Mouse (Mus musculus) cerebellum, adult 8-10 months (tissue): Measurements from ENCODE around the gene Krt2.

Experiments
- DNase-seq: peaks from one replicate; pipeline ENCODE4 v3.0.0; 2022

The Krt2 gene

GRCm38 (mm10) chr15:101817875-101818274 is at the start of gene Krt2:
Gene Krt2 (minus strand): TSS chr15:101818169.
- no peak for DNase-seq

DNA sequence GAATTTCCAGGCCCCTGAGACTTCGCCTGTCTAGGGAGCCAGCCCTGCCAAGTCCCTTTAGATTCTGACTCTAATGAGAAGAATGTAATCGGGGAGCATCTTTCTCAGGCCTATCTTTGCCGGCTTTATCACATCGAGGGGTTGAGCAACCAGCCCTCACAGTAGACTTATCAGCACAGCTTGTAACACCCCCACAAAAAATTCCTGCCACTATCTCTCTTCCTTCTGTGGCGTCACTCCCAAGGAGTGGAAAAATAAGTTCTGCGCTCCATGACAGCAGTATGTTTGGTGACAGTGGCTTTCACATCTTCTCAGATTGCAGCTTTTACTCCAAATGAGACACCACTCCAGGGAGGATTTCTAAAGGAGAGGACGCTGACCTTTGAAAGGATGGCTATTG is 48.8 kb upstream of the Krt2 start:
- DNase-seq, result no peak

DNA sequence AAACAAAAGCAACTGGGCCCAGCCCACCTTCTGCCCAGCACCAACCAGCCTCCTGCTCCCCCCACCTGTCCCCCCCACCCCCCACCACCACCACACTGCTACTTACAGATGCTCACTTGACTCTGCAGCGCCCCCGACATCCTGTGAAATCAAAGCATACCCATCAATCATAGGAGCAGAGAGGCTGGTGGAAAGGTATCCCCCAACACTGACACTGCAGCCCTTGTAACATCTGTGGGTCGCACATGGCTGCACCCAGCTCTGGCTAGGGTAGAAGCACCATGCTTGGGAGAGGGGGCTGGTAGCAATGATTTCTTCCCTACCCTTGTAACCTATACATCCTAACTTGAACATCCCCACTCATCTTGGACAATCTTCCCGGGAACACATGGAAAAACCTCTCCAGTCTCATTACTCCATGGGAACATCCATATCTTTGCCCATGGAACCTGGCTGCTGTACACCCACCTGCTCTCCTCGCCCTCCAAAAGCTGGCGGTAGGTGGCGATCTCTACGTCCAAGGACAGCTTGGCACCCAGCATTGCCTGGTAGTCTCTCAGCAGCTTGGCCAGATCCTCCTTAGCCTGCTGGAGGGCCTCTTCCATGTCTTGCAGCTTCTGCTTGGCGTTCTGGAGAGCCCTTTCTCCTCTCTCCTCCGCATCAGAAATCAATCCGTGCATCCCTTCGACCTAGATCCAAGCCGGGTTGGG is 42.6 kb upstream of the Krt2 start:
- DNase-seq, result no peak

DNA sequence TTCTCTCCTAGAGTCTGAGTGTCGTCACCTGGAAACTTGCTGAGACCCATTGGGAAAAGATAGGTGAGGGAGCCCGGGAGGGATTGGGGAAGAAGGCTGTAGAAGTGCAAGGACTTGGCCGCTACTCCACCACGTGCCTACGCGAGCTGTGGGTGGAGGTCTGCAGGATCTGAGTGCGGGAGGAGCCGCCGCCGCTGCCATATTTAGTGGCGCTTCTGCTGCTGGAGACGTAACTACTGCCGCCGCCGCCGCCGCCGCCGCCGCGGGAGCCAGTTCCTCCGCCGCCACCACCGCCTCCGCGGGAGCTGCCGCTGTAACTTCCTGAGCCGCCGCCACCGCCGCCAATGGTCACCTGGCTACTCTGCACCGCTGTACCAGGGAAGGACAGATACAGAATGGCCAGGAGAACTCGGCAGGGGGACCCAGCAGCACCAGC is 41.8 kb upstream of the Krt2 start:
- no peak for DNase-seq

DNA sequence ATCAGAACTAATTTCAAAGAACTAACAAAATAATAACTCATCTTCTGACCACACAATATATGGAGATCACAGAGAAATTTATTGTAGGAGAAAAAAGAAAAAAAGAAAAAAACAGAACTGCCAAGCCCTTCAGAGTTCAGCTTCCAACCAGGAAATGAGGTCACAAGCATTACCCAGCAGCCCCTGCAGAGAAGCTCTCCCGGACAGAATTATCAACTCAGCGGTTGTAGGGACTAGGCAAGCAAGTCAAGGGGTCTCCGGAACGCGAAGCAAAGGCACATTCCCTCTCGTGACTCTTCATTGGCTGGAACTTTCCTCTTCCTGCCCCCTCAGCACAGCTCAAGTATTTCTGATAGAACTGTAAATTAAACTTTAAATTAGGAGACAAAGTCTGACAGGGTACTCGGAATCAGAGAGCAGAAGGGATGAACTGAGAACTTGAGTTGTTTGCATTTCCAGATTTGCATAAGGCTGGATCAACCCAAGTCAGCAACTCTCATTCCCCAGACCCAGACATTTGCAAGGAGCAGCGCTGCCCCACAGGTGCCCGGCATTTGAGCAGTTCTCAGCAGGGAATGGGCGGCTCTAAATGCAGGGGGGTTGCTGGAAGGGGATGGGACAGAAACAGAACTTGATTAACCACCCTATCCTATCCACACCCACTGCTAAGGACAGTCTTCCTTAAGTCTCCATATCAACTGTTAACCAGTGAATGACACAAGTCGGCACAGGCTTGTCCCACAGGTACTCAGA is 40.9 kb upstream of the Krt2 start:
- no peak for DNase-seq

DNA sequence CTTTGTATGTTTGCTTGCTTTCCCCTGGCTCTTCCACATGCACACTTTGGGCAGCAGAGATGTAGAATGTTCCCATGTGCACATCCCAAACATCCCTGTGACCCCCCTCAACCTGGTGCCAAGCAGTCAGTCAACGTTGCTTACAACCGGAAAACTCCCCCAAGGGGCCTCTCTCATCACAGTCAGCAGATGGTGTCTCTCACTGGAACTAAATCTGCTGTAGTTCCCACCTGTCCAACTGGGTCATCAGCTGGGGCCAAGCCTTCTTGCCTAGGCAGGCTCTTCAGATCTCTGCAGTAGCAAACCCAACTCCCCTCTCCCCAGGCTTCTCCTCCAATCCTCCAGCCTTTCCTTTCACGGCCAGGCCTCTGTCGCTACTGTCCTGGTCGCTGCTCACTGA is 38.7 kb upstream of the Krt2 start:
- no peak for DNase-seq

DNA sequence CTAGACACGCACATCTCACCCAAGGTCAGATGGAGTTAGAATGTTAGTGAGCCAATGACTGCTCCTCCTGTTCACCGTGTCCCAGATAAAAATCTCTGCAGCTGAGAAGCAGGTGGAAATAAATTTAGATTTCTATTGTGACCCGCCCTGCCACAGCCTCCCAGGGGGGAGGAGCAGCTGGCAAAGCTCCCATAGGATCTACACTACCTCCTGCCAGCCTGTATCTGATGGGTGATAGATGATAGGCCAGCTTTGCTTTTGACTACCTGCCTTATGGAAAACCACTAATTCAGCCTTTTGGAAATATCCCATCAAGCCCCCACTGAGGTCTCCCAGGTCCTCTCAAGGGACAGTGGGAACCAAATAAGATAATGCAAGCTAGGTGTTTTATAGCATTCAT is 37.8 kb upstream of the Krt2 start:
- no peak for DNase-seq

DNA sequence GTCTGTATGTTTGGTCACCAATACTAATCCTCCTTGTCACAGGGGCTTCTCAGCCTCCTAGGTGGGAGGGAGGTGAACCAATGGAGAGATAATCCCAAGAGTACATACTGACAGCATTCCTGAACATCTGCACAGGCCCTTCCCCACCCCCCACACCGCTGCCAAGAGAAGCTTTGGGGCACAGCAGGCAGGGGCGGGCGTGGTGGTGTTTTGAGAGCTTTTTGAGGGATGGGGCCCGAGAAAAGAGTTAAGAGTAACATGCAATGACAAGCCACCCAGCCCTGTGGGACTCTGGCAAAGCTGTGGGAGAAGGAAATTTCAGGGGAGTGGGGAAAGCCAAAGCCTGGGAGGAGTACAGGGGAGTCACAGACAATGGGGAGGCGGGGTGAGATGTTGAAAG is 36.3 kb upstream of the Krt2 start:
- DNase-seq, result no peak

DNA sequence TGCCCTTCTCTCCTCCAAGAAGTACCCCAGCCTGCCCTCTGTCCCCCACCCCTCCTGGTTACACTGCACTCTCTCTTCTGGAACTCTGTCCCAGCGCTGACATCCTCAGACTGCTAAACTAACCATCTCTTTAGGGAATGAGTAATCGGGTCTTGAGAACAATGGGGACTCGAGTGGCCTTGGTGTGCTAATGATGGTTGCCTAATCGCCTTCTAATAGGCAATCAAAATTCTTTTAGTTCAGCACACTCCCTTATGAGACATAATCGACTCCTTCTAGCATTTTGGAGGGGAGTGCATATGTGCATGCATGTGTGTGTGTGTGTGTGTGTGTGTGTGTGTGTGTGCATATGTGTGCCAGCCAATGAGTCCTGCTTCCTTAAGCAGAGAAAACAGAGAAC is 34.6 kb upstream of the Krt2 start:
- no peak for DNase-seq

- no peak for DNase-seq
Measured at GRCm38 (mm10) chr15:101850694-101851093, 32.7 kb upstream of the Krt2 start, which contains the start of gene Krt1. Gene Krt1 (minus strand): TSS chr15:101850794.

DNA sequence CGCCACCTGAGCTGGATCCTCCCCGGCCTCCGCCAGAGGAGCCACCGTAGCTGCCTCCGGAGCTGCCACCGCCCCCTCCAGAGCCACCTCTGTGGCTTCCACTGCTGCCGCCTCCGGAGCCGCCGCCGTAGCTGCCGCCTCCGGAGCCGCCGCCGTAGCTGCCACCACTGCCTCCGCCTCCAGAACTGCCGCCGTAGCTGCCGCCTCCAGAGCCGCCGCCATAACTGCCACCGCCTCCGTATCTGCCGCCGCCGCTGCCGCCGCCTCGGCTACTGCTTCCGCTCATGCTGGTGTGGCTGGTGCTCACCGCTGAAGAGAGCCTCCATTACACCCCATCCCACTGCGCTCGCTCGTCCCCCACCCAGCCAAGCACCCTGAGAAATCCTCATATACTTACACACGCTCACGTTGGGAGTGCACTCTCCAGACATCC is 28.0 kb upstream of the Krt2 start:
- DNase-seq, result no peak

DNA sequence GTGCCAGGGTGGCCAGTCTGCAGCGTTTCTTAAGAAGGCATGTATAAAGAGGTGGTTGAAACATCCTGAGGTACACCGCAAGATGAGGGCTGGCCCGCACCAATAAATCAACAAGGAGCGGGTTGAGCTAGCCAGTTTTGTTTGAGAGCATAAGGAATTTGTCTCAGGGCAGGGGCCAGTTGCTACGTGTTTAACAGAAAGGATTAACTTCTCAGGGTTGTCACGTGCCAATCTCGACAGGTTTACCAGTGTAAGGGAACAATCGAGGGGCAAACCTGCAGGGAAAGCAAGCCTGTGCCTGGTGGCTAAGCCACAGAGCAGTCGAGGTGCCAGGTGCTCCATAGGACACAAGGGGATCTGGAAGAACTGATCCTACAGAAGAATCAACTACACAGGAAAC is 25.2 kb upstream of the Krt2 start:
- no peak for DNase-seq

- no peak for DNase-seq
Measured at GRCm38 (mm10) chr15:101834784-101835328, 16.9 kb upstream of the Krt2 start.

- DNase-seq, result no peak
Measured at GRCm38 (mm10) chr15:101833131-101833530, 15.2 kb upstream of the Krt2 start.

DNA sequence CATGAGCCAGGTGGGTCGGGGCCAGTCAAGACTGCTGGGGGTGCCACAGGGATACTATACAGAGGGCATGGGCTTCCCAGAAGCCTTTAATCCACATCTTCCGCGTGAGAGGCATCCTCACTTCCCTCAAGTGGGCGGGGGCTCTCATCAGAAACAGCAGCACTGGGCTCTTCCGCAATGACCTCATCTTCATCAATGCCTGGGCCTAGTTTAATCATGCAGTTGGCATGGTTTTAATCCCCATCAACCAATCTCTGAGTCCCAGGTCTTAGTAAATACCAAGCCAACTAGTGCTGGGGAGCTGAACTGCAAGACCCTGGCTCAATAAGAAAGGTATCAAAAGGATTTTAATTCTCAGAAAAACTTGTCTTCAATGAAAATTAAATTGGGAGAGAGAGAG is 11.5 kb upstream of the Krt2 start:
- no peak for DNase-seq

GRCm38 (mm10) chr15:101821786-101822185 is 3.8 kb upstream of the Krt2 start:
- DNase-seq, result no peak

GRCm38 (mm10) chr15:101803052-101803822 is 14.7 kb downstream of the Krt2 start:
- DNase-seq, result no peak

DNA sequence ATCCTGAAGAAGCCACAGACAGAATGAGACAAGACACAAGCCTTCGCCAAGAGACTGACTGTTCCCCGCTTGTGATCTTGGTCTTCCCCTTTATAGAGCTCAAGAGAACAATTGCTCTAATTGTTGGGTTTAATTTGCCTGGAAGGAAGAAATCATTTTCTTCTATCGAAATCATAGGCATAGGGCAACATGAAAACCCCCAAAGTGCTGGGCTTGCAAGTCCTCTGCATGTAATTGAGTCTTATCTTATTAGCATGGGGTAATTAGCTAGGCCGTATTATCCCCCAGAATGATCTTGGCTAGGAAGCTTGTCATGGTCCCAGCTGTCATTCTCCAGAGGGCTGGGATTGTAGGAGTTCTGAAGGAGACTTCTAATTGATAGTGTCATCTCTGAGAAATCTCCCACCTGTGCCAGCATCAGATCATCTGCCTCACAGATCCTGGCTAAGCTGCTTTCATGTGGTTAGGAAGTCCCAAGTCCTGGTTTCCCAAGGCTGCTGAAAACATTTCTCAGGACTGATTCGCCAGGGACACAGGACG is 15.6 kb downstream of the Krt2 start, which contains the start of gene Krt73:
Gene Krt73 (minus strand): TSS at position 51 of the 540 bp plus-strand sequence.
- no peak for DNase-seq

- no peak for DNase-seq
Measured at GRCm38 (mm10) chr15:101790867-101791266, 27.1 kb downstream of the Krt2 start.

- DNase-seq, result no peak
Measured at GRCm38 (mm10) chr15:101786360-101786759, 31.6 kb downstream of the Krt2 start, which contains the start of gene Krt72. Gene Krt72 (minus strand): TSS chr15:101786460.

GRCm38 (mm10) chr15:101773420-101773819 is 44.5 kb downstream of the Krt2 start:
- no peak for DNase-seq

DNA sequence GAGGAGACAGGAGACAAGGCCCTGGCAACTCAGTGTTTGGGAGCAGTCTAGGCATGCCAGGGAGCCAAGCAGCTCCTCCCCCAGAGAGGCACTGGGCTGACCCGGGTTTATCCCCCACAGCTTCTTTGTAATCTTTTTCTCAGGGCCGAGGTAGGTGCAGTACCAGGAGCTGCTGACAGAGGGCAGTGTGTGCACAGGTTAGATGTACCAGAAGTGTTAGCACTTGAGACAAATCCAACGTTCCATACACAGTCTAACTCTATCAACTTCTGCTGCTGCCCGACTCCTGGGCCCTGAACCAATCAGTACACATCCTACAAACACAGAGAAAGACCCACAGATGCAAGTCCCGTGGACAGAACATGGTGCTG is 45.3 kb downstream of the Krt2 start:
- DNase-seq, result peak; percentile 70
